28 mouse cellular contexts compared by ENCODE assay signal in genomic region chr8:117017006-117017405, GRCm38 (mm10). TPM values are rescaled to one million over a fixed set of nuclear protein-coding genes. Genes with fewer than 3 reads are reported as not detected.
DNase-seq lines count a peak whose midpoint lies in the region; ATAC-seq lines count a peak whose summit lies in the region.
"Had no signal": no experiment of that assay in that cellular context is flagged by ENCODE, and none has a peak within 500 bp of the region (broad histone marks: within the 10 kb centered on the region; RNA-seq: fewer than 3 reads in every experiment).

No protein-coding gene starts in this region.

- H3K9ac ChIP-seq in midbrain, embryonic 11.5 days (ENCODE audit: low read length) = no peak overlapping the region
- no peak overlapping the region for H3K9ac ChIP-seq in midbrain, embryonic 13.5 days (replicated peaks)
- H3K9ac ChIP-seq: embryonic facial prominence, embryonic 13.5 days; embryonic facial prominence, embryonic 15.5 days; forebrain, embryonic 12.5 days had no signal

- no peaks in the 10 kb centered on the region for H3K9me3 ChIP-seq in midbrain, embryonic 11.5 days (ENCODE audit: control insufficient read depth, low read length)
- no peaks in the 10 kb centered on the region for H3K9me3 ChIP-seq in midbrain, embryonic 13.5 days
- H3K9me3 ChIP-seq: embryonic facial prominence, embryonic 13.5 days; embryonic facial prominence, embryonic 15.5 days; forebrain, embryonic 10.5 days; forebrain, embryonic 12.5 days had no signal

- no peak overlapping the region for H3K4me2 ChIP-seq in midbrain, embryonic 11.5 days
- H3K4me2 ChIP-seq in midbrain, embryonic 13.5 days (replicated peaks) = no peak overlapping the region
- H3K4me2 ChIP-seq: embryonic facial prominence, embryonic 13.5 days; embryonic facial prominence, embryonic 15.5 days; forebrain, embryonic 12.5 days had no signal

- no peak overlapping the region for H3K27ac ChIP-seq in midbrain, embryonic 11.5 days (ENCODE audit: low read depth, low read length)
- H3K27ac ChIP-seq in midbrain, embryonic 13.5 days = no peak overlapping the region
- H3K27ac ChIP-seq: embryonic facial prominence, embryonic 13.5 days; embryonic facial prominence, embryonic 15.5 days; forebrain, embryonic 10.5 days; forebrain, embryonic 12.5 days had no signal

- WGBS in midbrain, embryonic 11.5 days = 31% methylated on average over 8 of the region's 8 CpGs
- WGBS in midbrain, embryonic 13.5 days = 24% methylated on average over 8 of the region's 8 CpGs

- no peaks in the 10 kb centered on the region for H3K36me3 ChIP-seq in midbrain, embryonic 11.5 days (ENCODE audit: control insufficient read depth, insufficient read depth, low read length)
- H3K36me3 ChIP-seq in midbrain, embryonic 13.5 days = no peaks in the 10 kb centered on the region
- H3K36me3 ChIP-seq: embryonic facial prominence, embryonic 13.5 days; embryonic facial prominence, embryonic 15.5 days; forebrain, embryonic 10.5 days; forebrain, embryonic 12.5 days; G1E had no signal

- H3K4me3 ChIP-seq in midbrain, embryonic 11.5 days (ENCODE audit: low read depth, low read length) = no peak overlapping the region
- no peak overlapping the region for H3K4me3 ChIP-seq in midbrain, embryonic 13.5 days (replicated peaks)
- H3K4me3 ChIP-seq: embryonic facial prominence, embryonic 13.5 days; embryonic facial prominence, embryonic 15.5 days; erythroblast, embryonic 14.5 days; forebrain, embryonic 10.5 days; forebrain, embryonic 12.5 days had no signal

- no peaks in the 10 kb centered on the region for H3K27me3 ChIP-seq in midbrain, embryonic 11.5 days (ENCODE audit: control insufficient read depth, insufficient read depth, low read length)
- H3K27me3 ChIP-seq in midbrain, embryonic 13.5 days = no peaks in the 10 kb centered on the region
- H3K27me3 ChIP-seq: embryonic facial prominence, embryonic 15.5 days had no signal

- DNase-seq in midbrain, embryonic 11.5 days (ENCODE audit: low spot score, missing footprints) = peak; percentile 49
- DNase-seq in ES-CJ7 (ENCODE audit: low read depth, low spot score) (peak; percentile 95), R1 (ENCODE audit: low read depth, low spot score) (peak; percentile 97), ZHBTc4 (ENCODE audit: low read depth, low spot score) (peak; percentile 94)
- DNase-seq in adrenal gland, adult 2 months = no peak
- no peak for DNase-seq in cerebellum, adult 8-10 months
- DNase-seq in right cerebral cortex, postnatal 36 days (ENCODE audit: low spot score in 2 of 2) = no peak
- DNase-seq: adrenal gland, adult 8-10 months; adrenal gland, postnatal 14 days; adrenal gland, postnatal 36 days; B cell, adult 2 months; cerebellum, adult 11-12 months; cerebellum, adult 2 months; cerebellum, adult 9-11 months; cerebellum, postnatal 14 days; cerebellum, postnatal 36 days; embryo, embryonic 11 days had no signal

- no peaks in the 10 kb centered on the region for H3K4me1 ChIP-seq in midbrain, embryonic 11.5 days (ENCODE audit: control insufficient read depth, insufficient read depth, low read length)
- H3K4me1 ChIP-seq in midbrain, embryonic 13.5 days (replicated peaks) = no peaks in the 10 kb centered on the region; the same call in 1 of the 2 replicates
- H3K4me1 ChIP-seq: embryonic facial prominence, embryonic 15.5 days; forebrain, embryonic 10.5 days; forebrain, embryonic 12.5 days had no signal

- ATAC-seq in midbrain, embryonic 11.5 days (ENCODE audit: low FRiP score) = no peak
- ATAC-seq in midbrain, embryonic 13.5 days = no peak
- ATAC-seq: CD4-positive, CD25-positive, alpha-beta regulatory T cell, adult 4 months; forebrain, embryonic 14.5 days; forebrain, embryonic 16.5 days; Patski had no signal

RNA-seq across cellular contexts. Expression of gene Gcsh, which starts 23.7 kb away (rescaled TPM):
- polyA plus RNA-seq in midbrain, embryonic 11.5 days (2014; fragmentation: Nextera tagmentation; extraction: Ambion mirVana) = 146 and 158 TPM in 2 replicates
- polyA plus RNA-seq in midbrain, embryonic 13.5 days (2015; fragmentation: Nextera tagmentation; extraction: Ambion mirVana) = 88.9 and 89.2 TPM in 2 replicates
- total RNA-seq in adrenal gland, adult 2 months (2021) = 100 to 1,000 TPM; 113 to 195 TPM
- polyA plus RNA-seq in adrenal gland, adult 2 months (2012; rRNA removed) = 45.9 and 60.4 TPM in 2 replicates

RNA-seq across cellular contexts. Expression of gene 1700030J22Rik, which starts 38.2 kb away (rescaled TPM):
- 2.7 and 3.8 TPM in 2 replicates for polyA plus RNA-seq in midbrain, embryonic 11.5 days (2014; fragmentation: Nextera tagmentation; extraction: Ambion mirVana)
- 4.8 and 6.7 TPM in 2 replicates for polyA plus RNA-seq in midbrain, embryonic 13.5 days (2015; fragmentation: Nextera tagmentation; extraction: Ambion mirVana)
- 1 to 10 TPM; 1.6 to 2.8 TPM for total RNA-seq in adrenal gland, adult 2 months (2021)
- polyA plus RNA-seq in adrenal gland, adult 2 months (2012; rRNA removed) = 0.18 and 0.32 TPM in 2 replicates
- polyA plus RNA-seq: CD4-positive, CD25-positive, alpha-beta regulatory T cell, adult 4 months had no signal

Comparison
In these comparisons a context has a peak if more than half of its experiments do, and no peak if none do; other contexts are left out.
1. DNase-seq: peak in midbrain, embryonic 11.5 days (single experiment), ES-CJ7 (single experiment), R1 (single experiment) and ZHBTc4 (single experiment); none in adrenal gland, adult 2 months (single experiment), cerebellum, adult 8-10 months (single experiment) and right cerebral cortex, postnatal 36 days (0 of 2).